Mouse (Mus musculus): ENCODE measurements around the gene Rreb1.

GRCm38 (mm10) chr13:37854031-37854431 is 75.8 kb downstream of the Rreb1 start:
- no peak for TF ChIP-seq CTCF (conservative IDR thresholded peaks at IDR 0.05; ENCODE audit: low read length)
- peak; percentile 35; the same call in 1 of the 2 replicates for TF ChIP-seq POU5F1 (IDR thresholded peaks at IDR 0.05; ENCODE audit: borderline replicate concordance, low read length)
- no peak for TF ChIP-seq NANOG (IDR thresholded peaks at IDR 0.05; ENCODE audit: borderline replicate concordance, low read length)

Measured in E14TG2a.4 (cell line).